Mouse (Mus musculus): ENCODE results near the gene Ahnak.

GRCm38 (mm10) chr19:8988346-8989065 is 578 bp upstream of the Ahnak start:
- TF ChIP-seq EP300 (IDR thresholded peaks at IDR 0.05; ENCODE audit: low read depth), result no peak
- no peak for TF ChIP-seq CTCF (IDR thresholded peaks at IDR 0.05; ENCODE audit: low read depth)
